Mouse (Mus musculus): Measurements from ENCODE around the gene Cox4i1. TPM values are rescaled to one million over a fixed set of nuclear protein-coding genes. Genes with fewer than 3 reads are reported as not detected.

Cox4i1 gene
- polyA plus RNA-seq, 1 experiment from 2014 or later, result 1,159 TPM

Other genes starting within 250 kb of the Cox4i1 start
- gene Gins2, start 78.9 kb upstream of the Cox4i1 start, polyA plus RNA-seq (2015; fragmentation: Nextera tagmentation; extraction: Ambion mirVana), result 23.1 and 24.5 TPM in 2 replicates
- 8.9 and 11.0 TPM in 2 replicates for gene 1190005I06Rik, start 20.6 kb upstream of the Cox4i1 start, polyA plus RNA-seq (2015; fragmentation: Nextera tagmentation; extraction: Ambion mirVana)
- gene Gm27021, start 143 bp upstream of the Cox4i1 start, polyA plus RNA-seq (2015; fragmentation: Nextera tagmentation; extraction: Ambion mirVana), result 5.2 and 6.0 TPM in 2 replicates
- 135 and 150 TPM in 2 replicates for gene Emc8, start 351 bp downstream of the Cox4i1 start, polyA plus RNA-seq (2015; fragmentation: Nextera tagmentation; extraction: Ambion mirVana)
- 4.2 and 5.9 TPM in 2 replicates for gene Irf8, start 68.1 kb downstream of the Cox4i1 start, polyA plus RNA-seq (2015; fragmentation: Nextera tagmentation; extraction: Ambion mirVana)